ENCODE assay signal across 20 mouse cellular contexts in genomic region chr7:132172220-132172619, GRCm38 (mm10). TPM values are rescaled to one million over a fixed set of nuclear protein-coding genes. Genes with fewer than 3 reads are reported as not detected.
A peak's percentile ranks its signal among the peaks of the same experiment; 100 is the strongest.
DNase-seq lines count a peak whose midpoint lies in the region; ATAC-seq lines count a peak whose summit lies in the region.
"Had no signal": no experiment of that assay in that cellular context is flagged by ENCODE, and none has a peak within 500 bp of the region (broad histone marks: within the 10 kb centered on the region; RNA-seq: fewer than 3 reads in every experiment).

No protein-coding gene starts in this region.

- DNase-seq in frontal cortex, postnatal 25 days (ENCODE audit: low spot score in 2 of 2) = no peak
- DNase-seq in left cerebral cortex, adult 18-20 months (ENCODE audit: low spot score in 2 of 2) = peak; percentile 31 to 48
- no peak for DNase-seq in left cerebral cortex, adult 11 months (ENCODE audit: low spot score)
- DNase-seq in right cerebral cortex, postnatal 10 days (ENCODE audit: low spot score in 2 of 2) = peak; percentile 50 to 72
- no peak for DNase-seq in right cerebral cortex, postnatal 4 days
- peak; percentile 64 for DNase-seq in telencephalon, adult 2 months (ENCODE audit: low read depth, low spot score)
- DNase-seq in gastrocnemius, postnatal 10 days = no peak
- DNase-seq: adrenal gland, postnatal 14 days; cerebellum, adult 11-12 months; cerebellum, postnatal 14 days; heart, adult 11 months; heart, postnatal 4 days; lung, adult 2 months; thymus, postnatal 25 days had no signal

- ATAC-seq in frontal cortex, adult (ENCODE audit: low TSS enrichment) = peak; percentile 62
- ATAC-seq: intestine, embryonic 16.5 days; liver, embryonic 12.5 days had no signal

RNA-seq across cellular contexts. Expression of gene Cpxm2, which starts 17.7 kb away (rescaled TPM):
- total RNA-seq in left cerebral cortex, adult 18-20 months (2021) = 1 to 10 TPM; 3.0 to 5.4 TPM
- 10 to 100 TPM; 13.1 to 14.6 TPM for total RNA-seq in gastrocnemius, postnatal 10 days (2021)
- total RNA-seq: CH12.LX; MEL; neutrophil, adult 5-6 weeks had no signal

Comparison
In these comparisons a context has a peak if more than half of its experiments do, and no peak if none do; other contexts are left out.
1. DNase-seq: peak in left cerebral cortex, adult 18-20 months (2 of 2), right cerebral cortex, postnatal 10 days (2 of 2) and telencephalon, adult 2 months (single experiment); none in frontal cortex, postnatal 25 days (0 of 2), left cerebral cortex, adult 11 months (single experiment), right cerebral cortex, postnatal 4 days (single experiment) and gastrocnemius, postnatal 10 days (single experiment).